Mouse (Mus musculus) forebrain, embryonic 11.5 days (tissue): ENCODE results near the gene Cd93. TPM values are rescaled to one million over a fixed set of nuclear protein-coding genes. Genes with fewer than 3 reads are reported as not detected.

ENCODE experiments used
- ATAC-seq: fragments of 200-750 bp; cut with Nextera tagmentation; replicated peaks from 2 replicates; pipeline ENCODE4 v1.8.0; 2017; ENCODE audit warnings: moderate TSS enrichment; ENCODE audit not compliant: low FRiP score
- DNase-seq: peaks from one replicate; pipeline ENCODE4 v3.0.0-alpha.2; 2017; ENCODE audit warnings: low spot score
- H3K27ac ChIP-seq: fragments of 300-500 bp; sonication (generic); 2 replicates; pipeline ENCODE4 v1.5.1; 2014; ENCODE audit warnings: low read depth, low read length
- H3K27me3 ChIP-seq: fragments of 300-500 bp; sonication (generic); 2 replicates; pipeline ENCODE4 v1.6.1; 2014; ENCODE audit warnings: mild to moderate bottlenecking, low read length, mixed read lengths; ENCODE audit not compliant: control insufficient read depth, insufficient read depth
- H3K36me3 ChIP-seq: fragments of 300-500 bp; sonication (generic); 2 replicates; pipeline ENCODE4 v1.6.1; 2014; ENCODE audit warnings: mild to moderate bottlenecking, low read length, moderate library complexity, mixed read lengths; ENCODE audit not compliant: control insufficient read depth, insufficient read depth
- H3K4me1 ChIP-seq: fragments of 300-500 bp; sonication (generic); replicated peaks from 2 replicates; pipeline ENCODE4 v1.6.1; 2014; ENCODE audit warnings: low read length, mixed read lengths; ENCODE audit not compliant: control insufficient read depth, insufficient read depth
- H3K4me2 ChIP-seq: fragments of 300-500 bp; sonication (generic); 2 replicates; pipeline ENCODE4 v1.6.1; 2014; ENCODE audit warnings: low read depth, mild to moderate bottlenecking, low read length, moderate library complexity, mixed read lengths; ENCODE audit not compliant: severe bottlenecking
- H3K4me3 ChIP-seq: fragments of 300-500 bp; sonication (generic); 2 replicates; pipeline ENCODE4 v1.5.1; 2014; ENCODE audit warnings: low read depth, low read length
- H3K9ac ChIP-seq: fragments of 300-500 bp; sonication (generic); 2 replicates; pipeline ENCODE4 v1.6.1; 2014; ENCODE audit warnings: low read length
- H3K9me3 ChIP-seq: fragments of 300-500 bp; sonication (generic); 2 replicates; pipeline ENCODE4 v1.6.1; 2016; ENCODE audit warnings: low read length, mixed read lengths; ENCODE audit not compliant: control insufficient read depth
- WGBS: fragments of 180-500 bp; shearing (Covaris S2); extraction: QIAGEN DNeasy Blood & Tissue Kit; methylation state at CpG from one replicate; pipeline ENCODE4 v1.1.7; 2014; 5-methylcytosine and 5-hydroxymethylcytosine counted together
- polyA plus RNA-seq: library from polyadenylated mRNA; unstranded; fragments of >200 nt; fragmentation: Nextera tagmentation; extraction: Ambion mirVana; gene quantifications from 2 replicates; pipeline ENCODE4 v1.2.1, GENCODE M21; 2014

Gene Cd93
- polyA plus RNA-seq, 1 experiment from 2014 or later = 5.2 TPM

GRCm38 (mm10) chr2:148449659-148450058 is 6.3 kb upstream of the Cd93 start:
- ATAC-seq (no peak), DNase-seq (no peak)
- no peaks in the 10 kb centered on the region for H3K9me3 ChIP-seq
- H3K4me1 ChIP-seq = no peaks in the 10 kb centered on the region
- H3K36me3 ChIP-seq = no peaks in the 10 kb centered on the region
- no peak overlapping the region for H3K4me2 ChIP-seq
- 97% methylated on average over 1 of the region's 1 CpGs for WGBS
- no peak overlapping the region for H3K9ac ChIP-seq
- no peak overlapping the region for H3K4me3 ChIP-seq
- H3K27ac ChIP-seq = no peak overlapping the region
- no peaks in the 10 kb centered on the region for H3K27me3 ChIP-seq

- WGBS = 79% methylated on average over 3 of the region's 3 CpGs
- Histone ChIP-seq H3K27ac (no peak overlapping the region), H3K36me3 (no peaks in the 10 kb centered on the region), H3K4me1 (no peaks in the 10 kb centered on the region), H3K9me3 (no peaks in the 10 kb centered on the region), H3K4me2 (no peak overlapping the region), H3K4me3 (no peak overlapping the region), H3K27me3 (no peaks in the 10 kb centered on the region), H3K9ac (no peak overlapping the region)
- ATAC-seq (no peak), DNase-seq (no peak)
These were observed 3.1 kb upstream of the Cd93 start for GRCm38 (mm10) chr2:148446446-148446845.

GRCm38 (mm10) chr2:148445616-148446015 is 2.3 kb upstream of the Cd93 start:
- H3K9ac ChIP-seq = no peak overlapping the region
- no peaks in the 10 kb centered on the region for H3K27me3 ChIP-seq
- H3K9me3 ChIP-seq = no peaks in the 10 kb centered on the region
- ATAC-seq (no peak), DNase-seq (no peak)
- no peaks in the 10 kb centered on the region for H3K36me3 ChIP-seq
- no peak overlapping the region for H3K4me2 ChIP-seq
- H3K4me3 ChIP-seq = no peak overlapping the region
- no peak overlapping the region for H3K27ac ChIP-seq
- WGBS = 95% methylated on average over 1 of the region's 1 CpGs
- H3K4me1 ChIP-seq = no peaks in the 10 kb centered on the region

DNA sequence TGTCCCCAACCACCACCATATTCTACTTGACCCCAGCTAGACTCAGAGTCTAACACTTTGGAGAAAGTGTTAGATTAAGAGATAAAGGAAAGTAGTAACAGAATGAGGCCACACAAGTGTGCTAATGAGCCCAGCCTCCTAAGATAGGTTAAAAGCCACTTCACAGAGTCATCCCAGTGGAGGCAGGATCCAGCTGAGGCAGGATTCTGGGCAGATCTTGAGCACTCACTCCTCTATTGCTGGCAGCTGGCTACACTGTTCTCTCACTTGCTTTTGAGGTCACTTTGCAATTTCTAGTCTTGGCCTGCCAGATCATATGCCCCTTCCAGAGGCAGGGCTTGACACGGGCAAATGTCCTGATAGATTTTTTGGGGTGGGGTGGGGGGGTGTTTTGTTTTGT is 1.1 kb upstream of the Cd93 start:
- DNase-seq = no peak
- H3K27ac ChIP-seq = no peak overlapping the region
- H3K9ac ChIP-seq = no peak overlapping the region
- H3K4me3 ChIP-seq = no peak overlapping the region
- H3K27me3 ChIP-seq = no peaks in the 10 kb centered on the region
- WGBS = 81% methylated on average over 1 of the region's 1 CpGs
- H3K4me1 ChIP-seq = no peaks in the 10 kb centered on the region
- no peaks in the 10 kb centered on the region for H3K9me3 ChIP-seq
- H3K4me2 ChIP-seq = no peak overlapping the region
- no peak; the same call in 1 of the 2 replicates for ATAC-seq
- H3K36me3 ChIP-seq = no peaks in the 10 kb centered on the region

DNA sequence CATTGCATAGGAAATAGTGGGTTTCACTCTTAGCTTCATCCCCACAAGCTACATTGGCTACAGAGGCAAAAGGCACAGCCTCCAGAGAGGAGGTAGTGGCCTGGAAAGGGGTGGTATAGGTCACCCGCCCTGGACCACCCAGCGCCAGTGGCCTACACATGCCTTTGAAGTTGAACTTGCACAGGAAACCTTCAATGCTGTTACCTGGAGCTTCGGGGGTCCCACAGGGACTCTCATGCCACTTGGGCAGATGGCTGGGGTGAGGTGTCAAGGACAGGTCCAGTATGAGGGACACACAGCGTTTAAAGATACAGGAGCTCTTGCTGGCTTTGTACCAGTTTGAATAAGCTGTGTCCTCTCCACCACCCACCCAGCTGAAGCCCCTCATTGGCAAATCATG is 653 bp downstream of the Cd93 start:
- WGBS = 83% methylated on average over 4 of the region's 4 CpGs
- no peak overlapping the region for H3K4me3 ChIP-seq
- ATAC-seq (0 out of 2 replicates have a peak, but pooled peaks have one; percentile 30), DNase-seq (no peak)
- H3K36me3 ChIP-seq = no peaks in the 10 kb centered on the region
- H3K9ac ChIP-seq = no peak overlapping the region
- H3K27me3 ChIP-seq = no peaks in the 10 kb centered on the region
- no peak overlapping the region for H3K27ac ChIP-seq
- no peaks in the 10 kb centered on the region for H3K9me3 ChIP-seq
- H3K4me1 ChIP-seq = no peaks in the 10 kb centered on the region
- H3K4me2 ChIP-seq = no peak overlapping the region

- no peaks in the 10 kb centered on the region for H3K36me3 ChIP-seq
- no peak overlapping the region for H3K27ac ChIP-seq
- no peaks in the 10 kb centered on the region for H3K9me3 ChIP-seq
- ATAC-seq = 0 out of 2 replicates have a peak, but pooled peaks have one; percentile 31
- no peak overlapping the region for H3K4me3 ChIP-seq
- H3K4me2 ChIP-seq = no peak overlapping the region
- H3K4me1 ChIP-seq = no peaks in the 10 kb centered on the region
- no peak overlapping the region for H3K9ac ChIP-seq
- no peaks in the 10 kb centered on the region for H3K27me3 ChIP-seq
- WGBS = 82% methylated on average over 4 of the region's 4 CpGs
- DNase-seq = no peak
These were observed 1.2 kb downstream of the Cd93 start for GRCm38 (mm10) chr2:148442172-148442571.

GRCm38 (mm10) chr2:148441421-148441820 is 1.9 kb downstream of the Cd93 start:
- Histone ChIP-seq H3K36me3 (no peaks in the 10 kb centered on the region), H3K27ac (no peak overlapping the region), H3K4me3 (no peak overlapping the region), H3K9ac (no peak overlapping the region), H3K4me1 (no peaks in the 10 kb centered on the region), H3K4me2 (no peak overlapping the region), H3K9me3 (no peaks in the 10 kb centered on the region), H3K27me3 (no peaks in the 10 kb centered on the region)
- DNase-seq (no peak), ATAC-seq (no peak)
- WGBS = 89% methylated on average over 10 of the region's 10 CpGs

DNA sequence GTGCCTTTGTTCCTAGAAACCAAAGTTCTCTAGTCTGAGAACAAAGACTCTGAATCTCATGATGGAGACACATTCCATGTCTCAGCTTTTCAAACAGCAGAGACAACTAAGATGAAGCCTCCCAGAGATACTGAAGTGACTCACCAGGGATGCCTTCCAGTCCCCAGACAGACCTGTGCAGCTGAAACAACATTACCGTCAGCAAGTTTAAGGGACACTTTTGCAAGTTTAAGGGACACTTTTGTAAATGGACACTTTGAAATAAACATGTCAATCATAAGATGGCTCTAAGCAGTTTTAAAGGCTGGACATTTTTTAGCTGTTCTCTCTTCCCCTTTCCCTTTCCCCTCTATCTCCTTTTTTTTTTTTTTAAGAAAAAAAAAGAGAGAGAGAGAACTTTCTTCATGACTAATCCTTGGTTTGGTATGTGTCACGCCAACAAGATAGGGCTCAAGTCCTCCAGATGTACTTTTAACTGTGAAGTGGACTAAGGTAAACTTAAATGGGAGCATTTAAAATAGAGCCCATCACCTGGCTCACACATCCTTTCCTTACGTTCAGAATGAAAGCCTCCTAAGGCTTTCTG is 3.6 kb downstream of the Cd93 start:
- H3K9me3 ChIP-seq = no peaks in the 10 kb centered on the region
- no peak for ATAC-seq
- no peaks in the 10 kb centered on the region for H3K36me3 ChIP-seq
- H3K4me2 ChIP-seq = no peak overlapping the region
- H3K9ac ChIP-seq = no peak overlapping the region
- no peak for DNase-seq
- no peak overlapping the region for H3K4me3 ChIP-seq
- H3K27me3 ChIP-seq = no peaks in the 10 kb centered on the region
- no peaks in the 10 kb centered on the region for H3K4me1 ChIP-seq
- 77% methylated on average over 3 of the region's 3 CpGs for WGBS
- no peak overlapping the region for H3K27ac ChIP-seq

DNA sequence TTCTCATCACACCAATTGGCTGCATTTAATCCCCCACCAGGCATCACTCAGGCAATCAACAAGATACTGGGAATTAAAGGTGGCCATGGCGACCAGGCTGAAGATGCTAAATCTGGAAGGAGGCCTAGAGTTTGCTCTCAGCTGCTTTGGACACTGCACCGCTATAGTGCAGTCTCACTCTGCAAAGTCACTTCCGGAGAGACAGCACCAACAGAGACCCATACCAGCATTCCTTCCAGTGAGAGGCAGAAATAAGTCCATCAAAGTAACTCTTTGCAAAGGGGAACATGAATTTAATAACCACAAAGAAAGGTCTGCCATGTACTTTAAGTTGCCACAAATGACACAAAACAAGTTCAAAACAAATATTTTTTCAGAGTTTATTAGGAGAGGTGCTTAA is 7.1 kb downstream of the Cd93 start:
- Histone ChIP-seq H3K4me3 (no peak overlapping the region), H3K27ac (no peak overlapping the region), H3K4me1 (no peaks in the 10 kb centered on the region), H3K9ac (no peak overlapping the region), H3K4me2 (no peak overlapping the region), H3K27me3 (no peaks in the 10 kb centered on the region), H3K9me3 (no peaks in the 10 kb centered on the region), H3K36me3 (no peaks in the 10 kb centered on the region)
- DNase-seq (no peak), ATAC-seq (no peak)
- WGBS = 32% methylated on average over 3 of the region's 3 CpGs
